In genomic region chr16:28851409-28851821, GRCm38 (mm10) we compare ENCODE assay signal across 8 mouse cellular contexts.
DNase-seq lines count a peak whose midpoint lies in the region; ATAC-seq and TF ChIP-seq lines count a peak whose summit lies in the region.
"Had no signal": no experiment of that assay in that cellular context is flagged by ENCODE, and none has a peak within 500 bp of the region (broad histone marks: within the 10 kb centered on the region; RNA-seq: fewer than 3 reads in every experiment).

No protein-coding gene starts in this region.

- TF ChIP-seq CTCF in liver, postnatal 0 days (IDR thresholded peaks at IDR 0.05; ENCODE audit: low read depth): no peak
- TF ChIP-seq CTCF in heart, postnatal 0 days (IDR thresholded peaks at IDR 0.05; ENCODE audit: low read depth): no peak

- 0 out of 2 replicates have a peak overlapping the region, but pooled peaks have one; percentile 7 for H3K27ac ChIP-seq in liver, postnatal 0 days (ENCODE audit: low read depth)
- no peak overlapping the region for H3K27ac ChIP-seq in liver, embryonic 12.5 days
- no peak overlapping the region for H3K27ac ChIP-seq in heart, postnatal 0 days (ENCODE audit: low read depth)
- no peak overlapping the region; the same call in 1 of the 2 replicates for H3K27ac ChIP-seq in stomach, embryonic 15.5 days

- H3K4me3 ChIP-seq in liver, postnatal 0 days (ENCODE audit: low read depth, low read length): no peak overlapping the region
- H3K4me3 ChIP-seq in liver, embryonic 12.5 days: no peak overlapping the region
- no peak overlapping the region for H3K4me3 ChIP-seq in heart, postnatal 0 days (ENCODE audit: low read depth, low read length)
- H3K4me3 ChIP-seq in stomach, embryonic 15.5 days (replicated peaks): no peak overlapping the region
- H3K4me3 ChIP-seq: myocyte had no signal

- no peak for TF ChIP-seq EP300 in liver, postnatal 0 days (IDR thresholded peaks at IDR 0.05; ENCODE audit: low read depth)
- TF ChIP-seq EP300 in heart, postnatal 0 days (IDR thresholded peaks at IDR 0.05; ENCODE audit: low read depth): no peak

- no peaks in the 10 kb centered on the region for H3K27me3 ChIP-seq in liver, postnatal 0 days (ENCODE audit: insufficient read depth, low read length)
- no peaks in the 10 kb centered on the region for H3K27me3 ChIP-seq in liver, embryonic 12.5 days (replicated peaks)
- H3K27me3 ChIP-seq in heart, postnatal 0 days (ENCODE audit: control insufficient read depth, insufficient read depth, low read length): no peaks in the 10 kb centered on the region
- H3K27me3 ChIP-seq in stomach, embryonic 15.5 days (replicated peaks): no peaks in the 10 kb centered on the region

- H3K9me3 ChIP-seq in liver, postnatal 0 days (ENCODE audit: low read length): peaks cover 6% of the 10 kb centered on the region; the same call in 1 of the 2 replicates
- peaks cover 5% of the 10 kb centered on the region; the same call in 1 of the 2 replicates for H3K9me3 ChIP-seq in liver, embryonic 12.5 days (replicated peaks)
- H3K9me3 ChIP-seq in heart, postnatal 0 days (replicated peaks; ENCODE audit: control insufficient read depth, low read length): peaks cover 6% of the 10 kb centered on the region; the same call in 1 of the 2 replicates
- H3K9me3 ChIP-seq in stomach, embryonic 15.5 days: no peaks in the 10 kb centered on the region

- no peak for ATAC-seq in liver, postnatal 0 days
- ATAC-seq in liver, embryonic 12.5 days: no peak
- no peak for ATAC-seq in heart, postnatal 0 days (ENCODE audit: insufficient read depth, low read depth)
- peak; percentile 53; the same call in 1 of the 2 replicates for ATAC-seq in stomach, embryonic 15.5 days (ENCODE audit: insufficient read depth, low FRiP score, low read depth)

- DNase-seq in liver, postnatal 0 days: no peak
- peak; percentile 19 for DNase-seq in heart, postnatal 0 days (ENCODE audit: low spot score)
- peak; percentile 67 to 79 for DNase-seq in kidney, postnatal 4 days
- no peak for DNase-seq in frontal cortex, postnatal 36 days (ENCODE audit: low spot score in 2 of 2)
- DNase-seq in thymus, postnatal 25 days: no peak

- no peak overlapping the region for H3K4me2 ChIP-seq in liver, postnatal 0 days (ENCODE audit: low read depth, low read length)
- no peak overlapping the region for H3K4me2 ChIP-seq in liver, embryonic 12.5 days
- peak overlapping the region; percentile 27 for H3K4me2 ChIP-seq in heart, postnatal 0 days (ENCODE audit: low read depth, low read length)
- H3K4me2 ChIP-seq in stomach, embryonic 15.5 days: peak overlapping the region; percentile 35

- H3K9ac ChIP-seq in liver, postnatal 0 days (replicated peaks): no peak overlapping the region
- no peak overlapping the region for H3K9ac ChIP-seq in liver, embryonic 12.5 days
- no peak overlapping the region for H3K9ac ChIP-seq in heart, postnatal 0 days (replicated peaks; ENCODE audit: low read depth, low read length)
- H3K9ac ChIP-seq in stomach, embryonic 15.5 days: no peak overlapping the region

- H3K36me3 ChIP-seq in liver, postnatal 0 days (replicated peaks; ENCODE audit: insufficient read depth, low read length): no peaks in the 10 kb centered on the region; the same call in 1 of the 2 replicates
- no peaks in the 10 kb centered on the region for H3K36me3 ChIP-seq in liver, embryonic 12.5 days
- no peaks in the 10 kb centered on the region for H3K36me3 ChIP-seq in heart, postnatal 0 days (replicated peaks; ENCODE audit: control insufficient read depth, insufficient read depth, low read length)
- H3K36me3 ChIP-seq in stomach, embryonic 15.5 days: no peaks in the 10 kb centered on the region

- peaks cover 5% of the 10 kb centered on the region for H3K4me1 ChIP-seq in liver, postnatal 0 days (ENCODE audit: insufficient read depth)
- H3K4me1 ChIP-seq in liver, embryonic 12.5 days: no peaks in the 10 kb centered on the region
- no peaks in the 10 kb centered on the region for H3K4me1 ChIP-seq in heart, postnatal 0 days (ENCODE audit: control insufficient read depth, insufficient read depth)
- peaks cover 5% of the 10 kb centered on the region; the same call in 1 of the 2 replicates for H3K4me1 ChIP-seq in stomach, embryonic 15.5 days

- 33% methylated on average over 11 of the region's 11 CpGs for WGBS in liver, postnatal 0 days (ENCODE audit: insufficient replicate concordance)
- 68% methylated on average over 11 of the region's 11 CpGs for WGBS in liver, embryonic 12.5 days (ENCODE audit: insufficient replicate concordance)
- 50% methylated on average over 11 of the region's 11 CpGs for WGBS in heart, postnatal 0 days
- 45% methylated on average over 11 of the region's 11 CpGs for WGBS in stomach, embryonic 15.5 days

Comparison
In these comparisons a context has a peak if more than half of its experiments do, and no peak if none do; other contexts are left out.
1. DNase-seq: peak in heart, postnatal 0 days (single experiment) and kidney, postnatal 4 days (2 of 2); none in liver, postnatal 0 days (single experiment), frontal cortex, postnatal 36 days (0 of 2) and thymus, postnatal 25 days (single experiment).
2. H3K4me2 ChIP-seq: peak in heart, postnatal 0 days (single experiment) and stomach, embryonic 15.5 days (single experiment); none in liver, postnatal 0 days (single experiment) and liver, embryonic 12.5 days (single experiment).